Mouse (Mus musculus) MEL (cell line): ENCODE measurements around the gene Usp50.

Experiments used
- CTCF ChIP-seq, 3 experiments: IDR thresholded peaks in 2 of 3; conservative IDR thresholded peaks in 1 of 3; 2 replicates each; pipeline ENCODE4 v1.5.1; 2011 to 2012; ENCODE audit warnings: low read length in 3 of 3, low read depth in 2 of 3, mild to moderate bottlenecking in 2 of 3, improper control_type of control experiment in 1 of 3, inconsistent platforms in 1 of 3, mixed read lengths in 1 of 3, moderate library complexity in 1 of 3; ENCODE audit not compliant: control insufficient read depth in 1 of 3, insufficient read depth in 1 of 3, poor library complexity in 1 of 3, severe bottlenecking in 1 of 3
- GABPA ChIP-seq: IDR thresholded peaks from 2 replicates; pipeline ENCODE4 v1.6.1; 2012; ENCODE audit warnings: low read depth, mild to moderate bottlenecking, inconsistent platforms, low read length, improper control_type of control experiment, moderate library complexity
- MEF2A ChIP-seq: IDR thresholded peaks from 2 replicates; pipeline ENCODE4 v1.6.1; 2014; ENCODE audit warnings: low read depth, mild to moderate bottlenecking, inconsistent platforms, low read length, improper control_type of control experiment; ENCODE audit not compliant: poor library complexity, insufficient replicate concordance, severe bottlenecking; ENCODE audit errors: extremely low read depth
- MYB ChIP-seq: IDR thresholded peaks from 2 replicates; pipeline ENCODE4 v1.6.1; 2011; ENCODE audit warnings: mild to moderate bottlenecking, low read depth, low read length, improper control_type of control experiment
- POLR2A ChIP-seq, 2 experiments: IDR thresholded peaks; 2 replicates each; pipeline ENCODE4 v1.6.1; 2011 to 2012; ENCODE audit warnings: low read length in 2 of 2, mild to moderate bottlenecking in 2 of 2, control low read depth in 1 of 2, improper control_type of control experiment in 1 of 2, low read depth in 1 of 2, moderate library complexity in 1 of 2; ENCODE audit not compliant: control insufficient read depth in 1 of 2, insufficient read depth in 1 of 2, poor library complexity in 1 of 2
- RCOR1 ChIP-seq: IDR thresholded peaks from 2 replicates; pipeline ENCODE4 v1.6.1; 2012; ENCODE audit warnings: low read depth, mild to moderate bottlenecking, inconsistent platforms, low read length, improper control_type of control experiment
- TBP ChIP-seq: IDR thresholded peaks from 2 replicates; pipeline ENCODE4 v1.8.0; 2011; ENCODE audit warnings: low read depth, low read length, improper control_type of control experiment
- TCF12 ChIP-seq: IDR thresholded peaks from 2 replicates; pipeline ENCODE4 v1.6.1; 2014; ENCODE audit warnings: low read depth, mild to moderate bottlenecking, inconsistent platforms, low read length, improper control_type of control experiment, moderate library complexity
- ZKSCAN1 ChIP-seq: IDR thresholded peaks from 2 replicates; pipeline ENCODE4 v1.6.1; 2012; ENCODE audit warnings: low read depth, mild to moderate bottlenecking, inconsistent platforms, low read length, improper control_type of control experiment, moderate library complexity

DNA sequence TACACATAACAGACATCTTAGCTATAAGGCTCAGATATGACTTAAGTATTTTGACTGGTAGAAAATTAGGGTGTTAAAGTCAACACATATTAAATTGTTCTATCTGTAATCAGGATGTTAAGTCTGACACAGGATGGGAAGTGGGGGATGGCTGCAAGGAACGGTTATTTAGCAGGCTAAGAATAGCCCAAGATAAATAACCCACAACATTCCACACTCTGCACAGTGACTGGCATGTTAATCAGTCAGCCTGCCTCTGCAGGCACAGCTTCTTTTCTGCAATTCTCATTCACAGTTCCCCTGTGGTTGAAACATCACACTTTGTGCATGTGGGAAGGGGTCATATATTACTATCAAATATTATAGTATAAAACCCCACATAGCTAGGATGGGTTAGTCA lies 32.6 kb upstream of the Usp50 start:
- no peak for TF ChIP-seq CTCF (IDR thresholded peaks at IDR 0.05 in 2 of 3, conservative IDR thresholded peaks at IDR 0.05 in 1 of 3; ENCODE audit: control insufficient read depth in 1 of 3, insufficient read depth in 1 of 3, low read depth in 2 of 3, low read length in 3 of 3, poor library complexity in 1 of 3, severe bottlenecking in 1 of 3)
- no peak for TF ChIP-seq POLR2A (IDR thresholded peaks at IDR 0.05; ENCODE audit: control insufficient read depth in 1 of 2, insufficient read depth in 1 of 2, low read depth in 1 of 2, low read length in 2 of 2, poor library complexity in 1 of 2)
- TF ChIP-seq MYB, result peak; percentile 76
- TF ChIP-seq GABPA, result no peak
- peak; percentile 71; the same call in 1 of the 2 replicates for TF ChIP-seq RCOR1
- no peak for TF ChIP-seq ZKSCAN1
- peak; percentile 75; the same call in 1 of the 2 replicates for TF ChIP-seq TCF12
- TF ChIP-seq TBP, result no peak
- TF ChIP-seq MEF2A, result peak; percentile 97
